Mouse (Mus musculus): Measurements from ENCODE around the gene Lypd3. TPM values are rescaled to one million over a fixed set of nuclear protein-coding genes. Genes with fewer than 3 reads are reported as not detected.
A peak's percentile ranks its signal among the peaks of the same experiment; 100 is the strongest.
"Not testable (repeated sequence)": the region's sequence is repeated elsewhere in the genome, so short reads cannot be mapped to it uniquely, and the experiment has no call there.

The Lypd3 gene
- total RNA-seq, 2 experiments from 2014 or later, result 0.32 to 1.3 TPM

DNA sequence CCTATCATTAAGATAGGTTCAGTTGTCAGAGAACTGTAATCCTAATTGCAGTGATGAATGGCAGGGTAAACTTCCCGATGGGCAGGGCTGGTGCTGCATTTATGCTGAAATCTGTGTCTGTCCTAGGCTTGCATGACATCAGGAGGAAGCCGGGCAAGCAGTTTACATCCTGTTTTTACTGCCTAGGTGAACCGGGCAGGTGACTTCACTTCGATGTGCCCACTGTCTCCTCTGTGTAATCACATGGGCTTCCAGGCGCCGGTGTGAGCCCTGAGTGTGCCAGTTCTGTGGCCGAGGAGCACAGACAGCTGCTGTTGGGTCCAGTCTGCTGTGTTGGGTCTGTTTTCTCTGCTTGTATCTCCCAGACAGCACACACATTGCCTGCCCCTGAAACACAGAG is 10.1 kb downstream of the Lypd3 start:
- DNase-seq (ENCODE audit: low spot score in 2 of 2), result no peak
- intact Hi-C loops (cut with DNase I), result no loop called here

DNA sequence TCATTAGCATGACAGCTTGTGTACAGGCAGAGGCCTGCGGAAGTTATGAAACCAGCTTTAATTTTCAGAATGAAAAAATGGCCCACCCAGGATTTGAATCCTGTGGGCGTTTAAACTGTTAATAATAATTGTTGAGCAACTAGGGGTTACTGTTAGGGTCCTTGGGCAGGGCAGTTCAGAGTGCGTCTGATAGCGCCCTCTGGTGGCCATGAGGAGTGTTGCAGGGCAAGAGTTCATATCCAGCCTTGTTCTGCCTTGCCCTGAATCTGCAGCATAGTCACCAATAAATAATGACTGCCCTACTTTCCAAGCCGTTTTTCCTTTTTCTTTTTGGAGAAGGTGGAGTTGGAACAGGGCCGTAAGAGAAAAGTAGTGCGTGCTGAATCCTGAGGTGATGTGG is 17.3 kb downstream of the Lypd3 start:
- intact Hi-C loops (cut with DNase I), result no loop called here
- peak in 1 of 2 experiments; percentile 14 for DNase-seq (ENCODE audit: low spot score in 2 of 2)

DNA sequence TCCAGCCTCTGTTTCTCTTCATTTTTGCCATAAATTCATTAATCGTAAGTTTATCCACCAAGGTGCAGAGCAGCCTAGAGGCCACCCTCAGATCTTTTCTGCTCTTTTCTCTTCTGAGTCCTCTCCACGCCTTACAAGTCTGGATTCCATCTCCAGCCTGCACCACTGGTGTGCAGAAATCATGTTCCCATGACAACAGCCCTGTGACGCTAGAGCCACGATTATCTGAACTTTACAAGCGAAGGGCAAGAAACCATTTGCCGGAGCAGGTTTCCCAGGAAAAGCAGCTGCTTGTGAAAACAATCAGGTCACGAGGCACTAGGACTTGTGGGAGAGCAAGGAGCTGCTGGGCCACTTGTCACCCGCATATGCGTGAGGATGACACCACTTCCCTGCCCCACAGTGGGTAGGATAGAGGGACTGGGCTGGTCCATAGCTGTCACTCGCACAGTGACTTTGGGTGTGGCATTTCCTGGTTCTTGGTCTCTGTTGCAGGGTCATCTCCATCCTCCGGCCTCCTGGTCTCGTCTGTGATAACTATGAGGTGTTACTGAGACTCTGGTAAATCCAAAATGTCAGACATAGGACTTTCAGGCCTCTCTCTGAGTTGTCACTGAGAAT is 23.5 kb downstream of the Lypd3 start:
- intact Hi-C loops (cut with DNase I), result loop anchor here (10.0 kb wide), 1 partner anchor 185 kb away; no protein-coding TSS in a partner anchor
- no peak for DNase-seq (ENCODE audit: low spot score in 2 of 2)

DNA sequence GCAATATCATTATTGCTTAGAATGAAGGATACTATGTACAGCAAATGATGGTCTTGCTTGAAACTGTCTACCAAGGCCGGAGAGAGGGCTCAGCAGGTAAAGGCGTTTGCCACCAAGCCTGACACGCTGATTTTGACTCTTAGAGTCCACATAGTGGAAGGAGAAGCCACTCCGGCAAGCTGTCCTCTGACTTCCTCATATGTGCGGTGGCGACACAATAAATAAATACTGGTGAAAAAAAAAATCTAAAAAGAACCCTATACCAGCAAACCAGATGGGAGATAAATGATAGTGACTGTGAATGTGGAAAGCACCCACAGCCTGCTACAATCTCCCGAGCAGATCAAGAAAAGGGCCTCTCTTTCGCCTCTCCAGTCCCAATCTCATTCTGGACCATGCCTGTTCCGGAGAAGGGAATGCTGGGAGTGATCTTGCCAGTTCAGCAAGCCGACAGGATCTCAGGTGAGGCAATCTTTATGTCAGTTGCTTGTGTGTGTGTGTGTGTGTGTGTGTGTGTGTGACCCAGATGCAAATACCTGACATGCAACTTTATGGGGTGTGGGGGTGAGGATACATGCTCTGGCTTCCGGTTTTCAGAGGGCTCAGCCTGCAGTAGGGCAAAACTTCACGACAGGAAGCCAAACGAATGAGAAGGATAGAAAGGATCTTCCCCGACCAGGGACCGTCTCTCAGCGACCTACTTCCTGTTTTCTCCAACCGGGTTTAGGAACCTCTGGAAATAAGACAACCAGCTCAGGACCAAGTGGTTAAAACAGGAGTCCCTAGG is 25.0 kb downstream of the Lypd3 start:
- intact Hi-C loops (cut with DNase I), result loop anchor here (10.0 kb wide), 1 partner anchor 187 kb away; no protein-coding TSS in a partner anchor
- no peak for DNase-seq (ENCODE audit: low spot score in 2 of 2)

DNA sequence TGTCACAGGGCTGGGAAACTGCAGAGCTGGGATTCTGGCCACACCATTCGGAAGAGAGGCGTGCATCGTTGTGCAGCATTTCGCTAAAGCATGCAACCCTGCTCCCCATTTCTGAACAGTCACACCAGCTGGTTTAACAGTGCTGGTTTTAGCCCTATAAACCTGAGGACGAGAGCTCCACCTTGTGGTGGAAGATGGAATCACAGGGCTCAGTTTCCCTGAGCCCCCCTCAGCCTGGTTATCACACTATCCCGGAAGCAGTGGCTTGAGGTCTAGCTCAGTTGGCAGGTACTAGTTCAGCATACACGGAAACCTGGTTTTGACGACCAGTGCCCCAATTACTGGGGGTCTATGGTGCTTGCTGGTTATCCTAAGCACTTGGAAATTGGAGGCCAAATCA is 26.2 kb downstream of the Lypd3 start:
- intact Hi-C loops (cut with DNase I), result loop anchor here (1.0 to 10.0 kb wide), 2 partner anchors 61 to 188 kb away; no protein-coding TSS in a partner anchor
- peak; percentile 35 to 45 for DNase-seq (ENCODE audit: low spot score in 2 of 2)

DNA sequence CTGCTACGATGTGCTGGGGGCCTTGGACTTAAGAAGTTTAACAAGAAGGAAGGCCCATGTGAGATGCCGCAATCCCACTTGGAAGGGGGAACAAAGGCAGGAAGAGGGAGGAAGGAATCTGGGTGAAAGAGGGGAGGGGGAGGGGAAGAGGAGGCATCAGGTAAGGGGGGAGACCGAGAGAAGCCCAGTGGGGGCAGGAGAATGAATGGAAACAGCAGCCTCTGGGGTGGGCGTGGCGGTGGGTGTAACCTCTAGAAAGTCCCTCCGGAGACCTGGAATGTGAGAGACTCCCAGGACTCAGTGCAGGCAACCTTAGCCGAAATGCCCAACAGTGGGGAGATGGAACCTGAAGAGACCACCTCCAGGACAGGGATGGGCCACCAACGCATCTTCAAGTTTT is 28.0 kb downstream of the Lypd3 start:
- DNase-seq (ENCODE audit: low spot score in 2 of 2), result no peak
- intact Hi-C loops (cut with DNase I), result loop anchor here (10.0 kb wide), 1 partner anchor 190 kb away; no protein-coding TSS in a partner anchor

DNA sequence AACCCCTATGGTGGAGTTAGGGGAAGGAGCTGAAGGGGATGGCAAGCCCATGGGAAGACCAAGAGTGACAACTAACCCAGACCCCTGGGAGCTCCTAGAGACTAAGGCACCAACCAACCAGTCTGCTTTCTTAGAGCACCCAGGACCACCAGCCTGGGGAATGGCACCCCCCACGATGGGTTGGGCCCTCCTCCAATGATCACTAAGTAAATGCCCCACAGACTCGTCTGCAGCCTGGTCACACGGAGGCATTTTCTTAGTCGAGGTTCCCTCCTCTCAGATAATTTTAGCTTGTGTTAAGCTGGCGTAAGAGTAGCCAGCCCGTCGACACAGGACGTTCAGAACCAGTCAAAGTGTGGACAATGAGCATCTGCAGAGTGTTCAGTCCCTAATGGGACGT is 28.6 kb downstream of the Lypd3 start:
- DNase-seq (ENCODE audit: low spot score in 2 of 2), result no peak
- intact Hi-C loops (cut with DNase I), result loop anchor here (5.0 to 10.0 kb wide), 2 partner anchors 72 to 190 kb away; no protein-coding TSS in a partner anchor

DNA sequence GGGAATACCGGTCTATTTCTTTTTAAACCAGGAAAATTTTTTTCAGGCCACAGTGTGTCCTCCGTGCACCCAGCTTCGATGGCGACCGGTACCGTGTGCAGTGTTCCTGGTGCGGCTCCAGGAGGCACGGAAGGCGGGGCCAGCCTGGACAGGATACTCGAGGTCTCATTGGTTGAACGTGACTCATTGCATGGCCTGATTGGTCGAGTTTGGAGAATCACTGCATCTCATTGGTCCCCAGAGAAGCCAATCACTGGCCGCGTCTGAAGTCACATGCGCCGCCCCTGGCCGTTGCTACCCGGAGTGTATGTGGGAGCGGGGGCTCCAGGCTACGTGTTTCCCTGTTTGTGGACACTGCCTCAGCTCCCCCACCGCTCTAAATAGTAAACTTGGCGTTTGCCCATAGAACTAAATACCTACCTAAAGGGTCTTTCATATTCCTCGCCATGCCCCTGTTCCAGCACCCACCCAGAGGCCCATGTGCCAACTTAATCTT is 35.6 kb downstream of the Lypd3 start:
- intact Hi-C loops (cut with DNase I), result no loop called here
- no peak for DNase-seq (ENCODE audit: low spot score in 2 of 2)

DNA sequence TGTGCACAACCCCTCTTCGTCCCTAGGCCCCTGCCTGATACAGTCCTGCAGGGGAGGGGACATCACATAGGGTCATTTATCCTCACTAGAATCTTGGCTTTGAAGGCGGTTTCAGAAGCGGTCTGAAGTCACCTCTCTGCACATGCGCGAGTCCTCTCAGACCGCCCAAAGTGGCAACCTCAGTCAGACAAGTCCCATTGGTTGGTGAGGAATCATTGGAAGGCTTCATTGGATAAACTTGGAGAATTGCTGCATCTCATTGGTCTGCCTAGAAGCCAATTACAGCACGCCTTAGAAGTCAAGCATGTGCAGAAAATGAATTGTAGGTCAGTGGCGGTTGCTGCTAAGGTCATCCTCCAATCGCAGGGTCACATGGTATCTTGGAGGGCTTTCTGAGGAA is 40.2 kb downstream of the Lypd3 start, which contains the start of gene Tex101:
Gene Tex101 (minus strand): TSS at position 101 of the 400 bp plus-strand sequence.
- DNase-seq (ENCODE audit: low spot score in 2 of 2), result no peak
- intact Hi-C loops (cut with DNase I), result no loop called here

DNA sequence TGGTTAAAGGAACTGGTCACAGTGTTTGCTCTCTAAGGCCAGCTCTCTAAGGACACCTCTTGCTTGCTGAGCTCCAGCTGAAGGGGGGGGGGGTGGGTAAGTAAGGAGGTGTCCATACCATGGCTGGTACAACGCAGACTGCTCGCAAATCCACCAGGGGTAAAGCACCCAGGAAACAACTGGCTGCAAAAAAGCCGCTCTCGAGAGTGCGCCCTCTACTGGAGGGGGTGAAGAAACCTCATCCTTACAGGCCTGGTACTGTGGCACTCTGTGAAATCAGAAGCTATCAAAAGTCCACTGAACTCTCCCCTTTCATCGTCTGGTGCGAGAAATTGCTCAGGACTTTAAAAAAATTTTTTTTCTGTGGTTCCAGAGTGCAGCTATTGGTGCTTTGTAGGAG is 47.8 kb downstream of the Lypd3 start:
- DNase-seq (ENCODE audit: low spot score in 2 of 2); intact Hi-C loops (cut with DNase I): not testable (repeated sequence)

DNA sequence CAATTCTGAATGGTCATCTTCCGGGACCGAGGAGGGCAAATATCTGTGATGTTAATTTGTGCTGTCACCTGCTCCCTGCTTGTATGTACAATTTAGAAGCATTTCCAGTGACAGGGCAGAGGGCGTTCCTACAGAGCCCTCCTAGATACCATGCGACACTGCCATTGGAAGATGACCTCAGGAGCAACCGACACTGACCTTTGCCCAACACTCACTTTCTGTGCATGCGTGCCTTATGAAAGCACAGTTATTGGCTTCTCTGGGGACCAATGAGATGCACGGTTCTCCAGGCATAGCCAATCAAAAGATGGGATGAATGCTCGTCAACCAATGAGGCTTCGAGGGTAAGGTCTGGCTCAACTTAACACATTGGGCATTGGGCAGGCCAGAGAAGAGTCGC is 51.2 kb downstream of the Lypd3 start:
- intact Hi-C loops (cut with DNase I); DNase-seq (ENCODE audit: low spot score in 2 of 2): not testable (repeated sequence)

Other genes with a start within 250 kb of the Lypd3 start
- 10 to 100 TPM; 39.6 to 51.1 TPM for gene Smg9, start 236.9 kb upstream of the Lypd3 start, total RNA-seq (2021)
- under 1 TPM; 0.42 to 0.72 TPM for gene Irgc1, start 184.3 kb upstream of the Lypd3 start, total RNA-seq (2021)
- 1 to 10 TPM in 1 of 2 experiments, under 1 TPM in 1; 0.91 to 1.7 TPM for gene Plaur, start 174.1 kb upstream of the Lypd3 start, total RNA-seq (2021)
- gene Cadm4, start 154.5 kb upstream of the Lypd3 start, total RNA-seq (2021), result 100 to 1,000 TPM; 235 to 307 TPM
- 10 to 100 TPM; 47.9 to 49.4 TPM for gene Zfp428, start 129.5 kb upstream of the Lypd3 start, total RNA-seq (2021)
- gene AC161166.1, start 124.1 kb upstream of the Lypd3 start, total RNA-seq (2021), result not detected
- 10 to 100 TPM; 80.8 to 89.2 TPM for gene Irgq, start 105.9 kb upstream of the Lypd3 start, total RNA-seq (2021)
- not detected for gene Pinlyp, start 90.4 kb upstream of the Lypd3 start, total RNA-seq (2021)
- gene Xrcc1, start 90.3 kb upstream of the Lypd3 start, total RNA-seq (2021), result 10 to 100 TPM; 29.8 to 41.4 TPM
- gene Ethe1, start 49.0 kb upstream of the Lypd3 start, total RNA-seq (2021), result 10 to 100 TPM; 11.8 to 14.3 TPM
- gene Zfp575, start 48.9 kb upstream of the Lypd3 start, total RNA-seq (2021), result 1 to 10 TPM; 6.6 to 6.8 TPM
- under 1 TPM; 0.22 to 0.48 TPM for gene Phldb3, start 25.8 kb upstream of the Lypd3 start, total RNA-seq (2021)
- not detected for gene Tex101, start 40.1 kb downstream of the Lypd3 start, total RNA-seq (2021)
- not detected for gene BC049730, start 72.7 kb downstream of the Lypd3 start, total RNA-seq (2021)
- gene Gm4763, start 90.4 kb downstream of the Lypd3 start, total RNA-seq (2021), result not detected
- not detected for gene Cd177, start 123.8 kb downstream of the Lypd3 start, total RNA-seq (2021)
- gene Ceacam10, start 140.7 kb downstream of the Lypd3 start, total RNA-seq (2021), result not detected
- gene Gm9844, start 225.7 kb downstream of the Lypd3 start, total RNA-seq (2021), result 1 to 10 TPM in 1 of 2 experiments, not detected in 1; 1.9 TPM
- not detected for gene Lypd4, start 233.4 kb downstream of the Lypd3 start, total RNA-seq (2021)
- not detected for gene Dmrtc2, start 233.5 kb downstream of the Lypd3 start, total RNA-seq (2021)
- gene Rps19, start 247.8 kb downstream of the Lypd3 start, total RNA-seq (2021), result 100 to 1,000 TPM; 456 to 499 TPM

Measured in left cerebral cortex, postnatal 36 days (tissue).